Mouse (Mus musculus) brown adipose tissue, adult 24 weeks (tissue): ENCODE results near the gene Sirt4. TPM values are rescaled to one million over a fixed set of nuclear protein-coding genes. Genes with fewer than 3 reads are reported as not detected.

Source experiments
- H3K27ac ChIP-seq: fragments of 200-500 bp; replicated peaks from 2 replicates; pipeline ENCODE4 v1.5.1; 2012; ENCODE audit warnings: low read depth, mild to moderate bottlenecking, low read length
- H3K4me1 ChIP-seq: fragments of 200-500 bp; 2 replicates; pipeline ENCODE4 v1.6.1; 2012; ENCODE audit warnings: low read length, mixed read lengths; ENCODE audit not compliant: control insufficient read depth, insufficient read depth, insufficient read length
- H3K4me3 ChIP-seq: fragments of 200-500 bp; 2 replicates; pipeline ENCODE4 v1.5.1; 2012; ENCODE audit warnings: low read depth, mild to moderate bottlenecking, low read length, moderate library complexity; ENCODE audit not compliant: insufficient read depth
- polyA plus RNA-seq: library from polyadenylated mRNA; stranded (reverse); fragments of >200 nt; gene quantifications from 2 replicates; pipeline ENCODE4 v1.2.4, GENCODE M21; 2012; ENCODE audit not compliant: missing spikeins, insufficient read depth, insufficient read length

The Sirt4 gene
- polyA plus RNA-seq, 1 experiment: 11.4 TPM

GRCm38 (mm10) chr5:115475337-115476106 is 9.0 kb downstream of the Sirt4 start:
- peak overlapping the region; percentile 49 for H3K4me3 ChIP-seq
- H3K27ac ChIP-seq: no peak overlapping the region
- H3K4me1 ChIP-seq: no peaks in the 10 kb centered on the region

GRCm38 (mm10) chr5:115474174-115474828 is 10.2 kb downstream of the Sirt4 start:
- no peak overlapping the region for H3K27ac ChIP-seq
- no peaks in the 10 kb centered on the region for H3K4me1 ChIP-seq
- H3K4me3 ChIP-seq: peak overlapping the region; percentile 43; the same call in 1 of the 2 replicates

- H3K27ac ChIP-seq: no peak overlapping the region
- H3K4me3 ChIP-seq: no peak overlapping the region
Measured at GRCm38 (mm10) chr5:115473191-115473590, 11.3 kb downstream of the Sirt4 start.

DNA sequence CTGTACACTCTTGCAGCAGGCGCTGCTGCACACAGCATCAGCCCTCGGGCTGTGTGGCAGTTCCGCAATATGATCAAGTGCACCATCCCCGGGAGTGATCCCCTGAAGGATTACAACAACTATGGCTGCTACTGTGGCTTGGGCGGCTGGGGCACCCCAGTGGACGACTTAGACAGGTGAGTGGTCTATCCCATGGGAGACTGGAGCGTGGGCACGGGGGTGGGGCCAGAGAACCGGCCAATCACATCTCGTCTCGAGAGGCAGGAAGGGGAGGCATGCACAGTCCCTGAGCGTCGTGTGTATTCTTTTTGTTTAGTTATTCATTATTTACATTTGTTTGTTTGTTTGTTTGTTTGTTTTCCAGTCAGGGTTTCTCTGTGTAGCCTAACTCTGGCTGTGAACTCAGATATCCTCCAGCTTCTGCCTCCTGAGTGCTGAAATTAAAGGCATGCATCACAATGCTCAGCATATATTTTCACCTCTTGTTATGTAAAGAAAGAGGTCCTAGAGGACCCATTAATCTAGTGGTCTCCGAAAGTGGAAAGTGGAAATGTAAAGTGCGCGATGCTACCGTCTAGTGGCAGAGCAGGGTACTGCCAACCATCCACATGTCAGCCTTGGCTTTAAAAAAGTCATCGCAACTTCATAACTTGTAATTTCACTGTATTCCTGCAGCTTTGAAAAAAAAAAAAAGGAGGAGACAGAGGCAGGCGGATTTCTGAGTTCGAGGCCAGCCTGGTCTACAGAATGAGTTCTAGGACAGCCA is 13.6 kb downstream of the Sirt4 start:
- no peak overlapping the region for H3K4me3 ChIP-seq
- H3K4me1 ChIP-seq: no peaks in the 10 kb centered on the region
- H3K27ac ChIP-seq: no peak overlapping the region

More at GRCm38 (mm10) chr5:115473191-115473590, 11.3 kb downstream of the Sirt4 start:
- H3K4me1 ChIP-seq: no peaks in the 10 kb centered on the region

DNA sequence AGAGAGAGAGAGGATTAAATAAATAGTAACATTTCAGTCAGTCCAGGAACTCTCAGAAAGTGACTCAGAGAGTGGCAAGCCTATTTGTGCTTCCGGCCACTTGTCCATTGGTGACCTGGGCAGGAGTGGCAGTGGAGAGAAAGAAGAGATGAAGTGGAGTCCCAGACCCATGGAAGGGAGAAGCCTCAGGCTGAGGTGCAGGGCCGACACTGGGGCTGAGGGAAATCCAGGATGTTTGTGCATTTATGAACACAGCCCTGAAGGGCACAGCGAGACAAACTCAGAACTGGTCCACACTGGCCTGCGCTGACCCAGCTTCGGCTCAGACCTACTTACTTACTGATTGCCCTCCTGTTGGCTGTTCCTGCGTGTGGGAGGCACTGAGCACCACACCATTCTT is 14.7 kb downstream of the Sirt4 start:
- H3K27ac ChIP-seq: no peak overlapping the region
- no peaks in the 10 kb centered on the region for H3K4me1 ChIP-seq
- H3K4me3 ChIP-seq: no peak overlapping the region

- no peak within 1 kb of the TSS for H3K27ac ChIP-seq
- H3K4me3 ChIP-seq: no peak within 1 kb of the TSS
- no peaks in the 10 kb centered on the region for H3K4me1 ChIP-seq
Measured at GRCm38 (mm10) chr5:115465642-115466420, 18.7 kb downstream of the Sirt4 start, which contains the start of gene Pla2g1b. Gene Pla2g1b, plus strand, starts transcription at chr5:115466262.

DNA sequence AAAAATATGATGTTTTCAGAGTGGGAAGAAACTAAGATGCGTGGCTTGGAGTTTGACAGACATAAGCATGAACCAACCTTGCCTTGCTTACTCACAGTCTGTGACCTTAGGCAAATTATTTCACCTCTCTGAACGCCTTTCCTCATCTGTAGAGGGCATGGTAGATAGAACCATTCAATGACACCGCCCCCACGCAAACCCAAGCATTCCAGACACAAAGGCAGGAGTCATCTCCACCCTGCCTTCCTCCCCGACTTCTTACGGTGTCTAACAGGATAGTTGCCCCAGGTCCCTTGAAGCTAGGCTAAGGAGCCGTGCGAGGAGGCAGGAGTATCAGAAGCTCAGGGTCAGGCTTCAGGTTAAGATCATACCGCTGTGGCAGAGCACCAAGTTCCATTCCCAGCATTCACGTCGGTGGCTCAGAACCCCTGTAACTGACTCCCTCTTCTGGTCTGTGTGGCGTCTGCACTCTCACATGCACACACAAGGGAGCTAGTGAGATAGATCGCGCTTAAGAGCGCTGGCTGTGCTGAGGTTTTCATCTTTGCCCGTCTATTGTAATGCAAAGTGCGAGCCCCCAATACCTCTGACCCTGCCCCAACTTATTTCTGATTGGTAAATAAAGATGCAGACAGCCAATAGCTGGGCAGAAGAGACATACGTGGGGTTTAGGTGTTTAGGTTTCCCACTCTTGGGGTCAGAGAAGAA is 20.0 kb downstream of the Sirt4 start:
- H3K4me1 ChIP-seq: no peaks in the 10 kb centered on the region
- no peak overlapping the region for H3K27ac ChIP-seq
- no peak overlapping the region for H3K4me3 ChIP-seq

GRCm38 (mm10) chr5:115458918-115459317 is 25.6 kb downstream of the Sirt4 start:
- Histone ChIP-seq H3K27ac (no peak overlapping the region), H3K4me1 (no peaks in the 10 kb centered on the region), H3K4me3 (no peak overlapping the region)

DNA sequence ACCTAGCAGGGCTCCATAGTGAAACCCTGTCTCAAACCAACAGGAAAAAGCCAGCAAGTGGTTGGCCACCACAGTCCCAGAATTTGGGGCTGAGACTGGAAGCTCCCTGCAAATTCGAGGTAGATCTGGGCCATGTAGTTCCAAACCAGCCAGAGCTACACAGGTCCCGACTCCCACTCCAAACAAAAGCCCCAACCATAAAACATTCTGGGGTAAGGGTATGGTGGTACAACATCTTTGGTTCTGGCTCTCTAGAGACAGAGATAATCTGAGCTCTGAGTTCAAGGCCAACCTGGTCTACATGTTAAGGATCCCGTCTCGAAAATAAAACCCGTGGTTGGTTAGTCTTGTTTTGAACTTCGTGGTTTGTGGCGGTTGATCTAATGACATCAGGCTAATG is 28.7 kb downstream of the Sirt4 start:
- Histone ChIP-seq H3K4me1 (no peaks in the 10 kb centered on the region), H3K4me3 (no peak overlapping the region)

GRCm38 (mm10) chr5:115454422-115455090 is 30.0 kb downstream of the Sirt4 start:
- no peaks in the 10 kb centered on the region for H3K4me1 ChIP-seq
- H3K27ac ChIP-seq: no peak overlapping the region
- no peak overlapping the region for H3K4me3 ChIP-seq

More for the DNA sequence above, 28.7 kb downstream of the Sirt4 start:
- no peak overlapping the region for H3K27ac ChIP-seq

DNA sequence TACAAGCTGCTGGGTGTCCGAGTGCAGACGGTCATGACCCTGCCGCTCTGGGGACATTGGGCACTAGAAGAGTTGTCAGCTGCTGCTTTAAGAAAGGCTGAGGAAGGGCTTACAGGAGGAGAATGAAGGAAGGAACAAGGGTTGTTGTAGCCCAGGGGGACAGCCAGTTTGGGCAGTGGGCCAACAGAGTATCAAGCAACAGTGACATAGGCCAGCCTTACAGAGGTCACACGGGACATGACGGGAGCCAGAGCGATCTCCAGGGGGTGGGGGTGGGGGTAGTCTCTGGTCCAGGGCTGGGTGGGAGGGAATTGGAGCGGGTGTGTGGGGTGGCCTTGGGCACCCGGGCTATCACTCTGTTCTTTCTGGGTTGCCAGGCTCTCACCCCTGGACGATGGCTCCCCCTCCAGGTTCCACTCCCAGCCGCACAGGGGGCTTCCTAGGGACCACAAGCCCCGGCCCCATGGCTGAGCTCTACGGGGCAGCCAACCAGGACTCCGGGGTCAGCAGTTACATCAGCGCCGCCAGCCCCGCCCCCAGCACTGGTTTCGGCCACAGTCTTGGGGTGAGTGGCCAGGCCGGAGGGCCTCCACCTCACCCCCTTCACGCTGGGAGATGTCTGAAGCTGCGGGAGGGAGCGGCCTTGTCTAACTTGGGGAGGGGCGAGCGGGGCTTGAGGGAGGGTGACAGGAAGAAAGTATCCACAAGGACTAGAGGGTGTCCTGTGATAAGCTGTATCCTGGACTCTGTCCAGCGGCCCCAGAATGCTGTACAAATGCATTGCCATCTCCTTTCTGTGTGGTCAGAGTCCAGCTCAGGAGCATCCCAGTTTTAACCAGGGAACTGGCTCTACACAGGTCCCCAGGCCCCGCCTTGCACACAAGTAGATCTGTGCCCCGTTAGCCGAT is 33.9 kb downstream of the Sirt4 start:
- Histone ChIP-seq H3K4me1 (no peaks in the 10 kb centered on the region), H3K4me3 (no peak overlapping the region), H3K27ac (no peak overlapping the region)

DNA sequence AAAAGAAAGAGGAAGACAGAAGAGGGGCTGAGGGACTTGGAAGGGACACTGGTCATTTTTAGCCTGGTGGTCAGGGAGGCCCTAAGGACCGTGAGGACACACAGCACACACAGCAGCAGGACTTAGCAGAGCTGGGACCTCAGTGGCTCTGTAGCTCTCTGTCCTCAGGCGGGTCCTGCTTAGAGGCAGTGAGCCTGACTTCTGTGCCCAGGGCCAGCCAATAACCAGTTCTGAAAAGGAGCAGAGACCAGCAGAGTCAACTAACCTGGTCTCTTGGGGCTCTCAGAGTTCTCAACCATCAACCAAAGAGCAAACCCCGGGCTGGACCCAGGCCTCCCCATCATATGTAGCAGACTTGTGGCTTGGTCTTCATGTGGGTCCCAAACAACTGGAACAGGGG is 35.3 kb downstream of the Sirt4 start:
- Histone ChIP-seq H3K4me1 (no peaks in the 10 kb centered on the region), H3K4me3 (no peak overlapping the region), H3K27ac (no peak overlapping the region)

GRCm38 (mm10) chr5:115447108-115447507 is 37.4 kb downstream of the Sirt4 start:
- H3K4me3 ChIP-seq: no peak overlapping the region
- H3K27ac ChIP-seq: no peak overlapping the region
- H3K4me1 ChIP-seq: no peaks in the 10 kb centered on the region
